In genomic region chr8:123442871-123443575, GRCm38 (mm10) we compare ENCODE assay signal across 8 mouse cellular contexts. TPM values are rescaled to one million over a fixed set of nuclear protein-coding genes. Genes with fewer than 3 reads are reported as not detected.
DNase-seq lines count a peak whose midpoint lies in the region; ATAC-seq and TF ChIP-seq lines count a peak whose summit lies in the region.

No protein-coding gene starts in this region.

- H3K9ac ChIP-seq in embryonic facial prominence, embryonic 15.5 days: peak overlapping the region; percentile 67
- H3K9ac ChIP-seq in limb, embryonic 14.5 days (ENCODE audit: low read depth, low read length, severe bottlenecking): peak overlapping the region; percentile 86
- H3K9ac ChIP-seq in midbrain, postnatal 0 days (replicated peaks; ENCODE audit: low read length, poor library complexity, severe bottlenecking): peak overlapping the region; percentile 81

- no peaks in the 10 kb centered on the region for H3K9me3 ChIP-seq in embryonic facial prominence, embryonic 15.5 days (replicated peaks)
- H3K9me3 ChIP-seq in limb, embryonic 14.5 days (ENCODE audit: control insufficient read depth, low read length): no peaks in the 10 kb centered on the region
- no peaks in the 10 kb centered on the region for H3K9me3 ChIP-seq in midbrain, postnatal 0 days (ENCODE audit: low read length)

- TF ChIP-seq CTCF in bone marrow, adult 2 months (IDR thresholded peaks at IDR 0.05; ENCODE audit: control insufficient read depth, insufficient read depth, low read length): peak; percentile 83
- peak; percentile 73 for TF ChIP-seq CTCF in midbrain, postnatal 0 days (IDR thresholded peaks at IDR 0.05)

- peak; percentile 58; the same call in 1 of the 2 replicates for TF ChIP-seq POLR2A in bone marrow, adult 2 months (IDR thresholded peaks at IDR 0.05; ENCODE audit: borderline replicate concordance, control insufficient read depth, low read depth, low read length)
- TF ChIP-seq POLR2A in limb, embryonic 14.5 days (IDR thresholded peaks at IDR 0.05; ENCODE audit: borderline replicate concordance, extremely low read depth, insufficient read depth, insufficient read length): no peak

- H3K27ac ChIP-seq in bone marrow, adult 2 months (ENCODE audit: control insufficient read depth, insufficient read depth, low read depth, low read length, poor library complexity): peak overlapping the region; percentile 53
- peak overlapping the region; percentile 68; the same call in 1 of the 2 replicates for H3K27ac ChIP-seq in embryonic facial prominence, embryonic 15.5 days (replicated peaks)
- H3K27ac ChIP-seq in limb, embryonic 14.5 days (replicated peaks; ENCODE audit: low read depth, low read length): peak overlapping the region; percentile 65
- H3K27ac ChIP-seq in midbrain, postnatal 0 days (ENCODE audit: low read depth, low read length): peak overlapping the region; percentile 90

- under 1% methylated on average over 41 of the region's 41 CpGs for WGBS in bone marrow, adult 2 months
- WGBS in embryonic facial prominence, embryonic 15.5 days: under 1% methylated on average over 41 of the region's 41 CpGs
- WGBS in limb, embryonic 14.5 days: 1% methylated on average over 39 of the region's 41 CpGs
- under 1% methylated on average over 40 of the region's 41 CpGs for WGBS in midbrain, postnatal 0 days

- DNase-seq in 416B (ENCODE audit: low read depth): peak; percentile 99
- peak; percentile 95 for DNase-seq in heart, adult 8-10 months (ENCODE audit: low spot score)
- DNase-seq in kidney, adult 9 months: peak; percentile 99
- peak; percentile 92 for DNase-seq in limb, embryonic 14.5 days (ENCODE audit: low spot score)
- peak; percentile 94 for DNase-seq in midbrain, postnatal 0 days (ENCODE audit: low spot score)
- peak; percentile 89 to 91 for DNase-seq in spleen, postnatal 14 days (ENCODE audit: low spot score in 2 of 2)

- peak; percentile 89 for ATAC-seq in embryonic facial prominence, embryonic 15.5 days (ENCODE audit: insufficient number of reproducible peaks, low FRiP score, low TSS enrichment, low read depth)
- ATAC-seq in limb, embryonic 14.5 days (ENCODE audit: low FRiP score, low read depth): peak; percentile 95
- ATAC-seq in midbrain, postnatal 0 days (ENCODE audit: low FRiP score): peak; percentile 93

- peaks cover 2% of the 10 kb centered on the region; the same call in 1 of the 2 replicates for H3K4me1 ChIP-seq in bone marrow, adult 2 months (ENCODE audit: control insufficient read depth, insufficient read depth, low read length)
- H3K4me1 ChIP-seq in embryonic facial prominence, embryonic 15.5 days: peaks cover 11% of the 10 kb centered on the region
- H3K4me1 ChIP-seq in limb, embryonic 14.5 days (ENCODE audit: control insufficient read depth, insufficient read depth, low read length): peaks cover 8% of the 10 kb centered on the region; the same call in 1 of the 2 replicates
- H3K4me1 ChIP-seq in midbrain, postnatal 0 days (ENCODE audit: insufficient read depth, low read length): peaks cover 2% of the 10 kb centered on the region; the same call in 1 of the 2 replicates

- peak overlapping the region; percentile 75 for H3K4me3 ChIP-seq in bone marrow, adult 2 months (replicated peaks; ENCODE audit: control insufficient read depth, low read depth, low read length)
- H3K4me3 ChIP-seq in embryonic facial prominence, embryonic 15.5 days (replicated peaks): peak overlapping the region; percentile 72
- peak overlapping the region; percentile 63 for H3K4me3 ChIP-seq in limb, embryonic 14.5 days (replicated peaks; ENCODE audit: low read length)
- peak overlapping the region; percentile 70 for H3K4me3 ChIP-seq in midbrain, postnatal 0 days (ENCODE audit: low read depth, low read length)

- H3K36me3 ChIP-seq in embryonic facial prominence, embryonic 15.5 days: 0 out of 2 replicates have a peak, but pooled peaks cover 6% of the 10 kb centered on the region
- H3K36me3 ChIP-seq in limb, embryonic 14.5 days (ENCODE audit: control insufficient read depth, insufficient read depth, low read length): 0 out of 2 replicates have a peak, but pooled peaks cover 5% of the 10 kb centered on the region
- H3K36me3 ChIP-seq in midbrain, postnatal 0 days (ENCODE audit: insufficient read depth, low read length): no peaks in the 10 kb centered on the region

- H3K27me3 ChIP-seq in embryonic facial prominence, embryonic 15.5 days: no peaks in the 10 kb centered on the region
- no peaks in the 10 kb centered on the region for H3K27me3 ChIP-seq in limb, embryonic 14.5 days (ENCODE audit: control insufficient read depth, insufficient read depth, low read length)
- no peaks in the 10 kb centered on the region for H3K27me3 ChIP-seq in midbrain, postnatal 0 days (ENCODE audit: insufficient read depth, low read length)

- peak overlapping the region; percentile 63 for H3K4me2 ChIP-seq in embryonic facial prominence, embryonic 15.5 days (replicated peaks)
- H3K4me2 ChIP-seq in limb, embryonic 14.5 days (replicated peaks; ENCODE audit: low read depth, low read length, severe bottlenecking): peak overlapping the region; percentile 65
- H3K4me2 ChIP-seq in midbrain, postnatal 0 days (ENCODE audit: low read depth, low read length, poor library complexity, severe bottlenecking): peak overlapping the region; percentile 67

RNA-seq across cellular contexts. Expression of gene Def8, which starts 19.7 kb away (rescaled TPM):
- polyA plus RNA-seq in bone marrow, adult 2 months (2011; ENCODE audit: insufficient read depth, insufficient read length, low replicate concordance, missing spikeins): 10.3 and 16.7 TPM in 2 replicates
- 40.4 and 40.5 TPM in 2 replicates for polyA plus RNA-seq in embryonic facial prominence, embryonic 15.5 days (2015; fragmentation: Nextera tagmentation; extraction: Ambion mirVana)
- 10 to 100 TPM; 64.0 to 74.9 (median 68.1) TPM for total RNA-seq in heart, adult 8-10 months (2022)
- polyA plus RNA-seq in limb, embryonic 14.5 days (2012; rRNA removed): 37.1 and 49.2 TPM in 2 replicates
- 42.2 and 42.7 TPM in 2 replicates for polyA plus RNA-seq in limb, embryonic 14.5 days (2014; fragmentation: Nextera tagmentation; extraction: Ambion mirVana)
- total RNA-seq in midbrain, postnatal 0 days (2014; rRNA removed): 47.6 and 49.4 TPM in 2 replicates
- polyA plus RNA-seq in midbrain, postnatal 0 days (2015; fragmentation: Nextera tagmentation; extraction: Ambion mirVana): 36.4 and 39.4 TPM in 2 replicates

RNA-seq across cellular contexts. Expression of gene Tubb3, which starts 31.8 kb away (rescaled TPM):
- 0.56 and 1.4 TPM in 2 replicates for polyA plus RNA-seq in bone marrow, adult 2 months (2011; ENCODE audit: insufficient read depth, insufficient read length, low replicate concordance, missing spikeins)
- 43.1 and 48.1 TPM in 2 replicates for polyA plus RNA-seq in embryonic facial prominence, embryonic 15.5 days (2015; fragmentation: Nextera tagmentation; extraction: Ambion mirVana)
- under 1 TPM; 0.22 to 0.75 (median 0.35) TPM for total RNA-seq in heart, adult 8-10 months (2022)
- 10.4 and 12.5 TPM in 2 replicates for polyA plus RNA-seq in limb, embryonic 14.5 days (2012; rRNA removed)
- polyA plus RNA-seq in limb, embryonic 14.5 days (2014; fragmentation: Nextera tagmentation; extraction: Ambion mirVana): 3.4 and 3.7 TPM in 2 replicates
- total RNA-seq in midbrain, postnatal 0 days (2014; rRNA removed): 3,827 and 3,963 TPM in 2 replicates
- polyA plus RNA-seq in midbrain, postnatal 0 days (2015; fragmentation: Nextera tagmentation; extraction: Ambion mirVana): 1,921 and 2,058 TPM in 2 replicates

RNA-seq across cellular contexts. Expression of gene Afg3l1, which starts 34.7 kb away (rescaled TPM):
- 12.3 and 22.8 TPM in 2 replicates for polyA plus RNA-seq in bone marrow, adult 2 months (2011; ENCODE audit: insufficient read depth, insufficient read length, low replicate concordance, missing spikeins)
- 50.5 and 55.8 TPM in 2 replicates for polyA plus RNA-seq in embryonic facial prominence, embryonic 15.5 days (2015; fragmentation: Nextera tagmentation; extraction: Ambion mirVana)
- total RNA-seq in heart, adult 8-10 months (2022): 10 to 100 TPM; 59.2 to 78.1 (median 73.3) TPM
- polyA plus RNA-seq in limb, embryonic 14.5 days (2012; rRNA removed): 29.5 and 31.1 TPM in 2 replicates
- 30.8 and 37.6 TPM in 2 replicates for polyA plus RNA-seq in limb, embryonic 14.5 days (2014; fragmentation: Nextera tagmentation; extraction: Ambion mirVana)
- 15.0 and 22.1 TPM in 2 replicates for total RNA-seq in midbrain, postnatal 0 days (2014; rRNA removed)
- 40.8 and 43.5 TPM in 2 replicates for polyA plus RNA-seq in midbrain, postnatal 0 days (2015; fragmentation: Nextera tagmentation; extraction: Ambion mirVana)

RNA-seq across cellular contexts. Expression of gene Mc1r, which starts 36.1 kb away (rescaled TPM):
- 0.36 and 0.70 TPM in 2 replicates for polyA plus RNA-seq in bone marrow, adult 2 months (2011; ENCODE audit: insufficient read depth, insufficient read length, low replicate concordance, missing spikeins)
- 0.38 and 0.47 TPM in 2 replicates for polyA plus RNA-seq in embryonic facial prominence, embryonic 15.5 days (2015; fragmentation: Nextera tagmentation; extraction: Ambion mirVana)
- not detected for total RNA-seq in heart, adult 8-10 months (2022)
- 0.05 and 0.12 TPM in 2 replicates for polyA plus RNA-seq in limb, embryonic 14.5 days (2012; rRNA removed)
- polyA plus RNA-seq in limb, embryonic 14.5 days (2014; fragmentation: Nextera tagmentation; extraction: Ambion mirVana): 0.06 and 0.17 TPM in 2 replicates
- total RNA-seq in midbrain, postnatal 0 days (2014; rRNA removed): 0.22 TPM in 1 of 2 replicates, not detected in the other
- polyA plus RNA-seq in midbrain, postnatal 0 days (2015; fragmentation: Nextera tagmentation; extraction: Ambion mirVana): 0.09 TPM in 1 of 2 replicates, not detected in the other

Comparison
In these comparisons a context has a peak if more than half of its experiments do, and no peak if none do; other contexts are left out.
1. Peak in every context shown above with its lines: DNase-seq, ATAC-seq, H3K4me3 ChIP-seq and H3K27ac ChIP-seq.
2. RNA of gene Tubb3, which starts 31.8 kb away (polyA plus RNA-seq): 1,921 to 2,058 TPM in midbrain, postnatal 0 days; 43.1 to 48.1 TPM in embryonic facial prominence, embryonic 15.5 days, 3.4 to 12.5 TPM in limb, embryonic 14.5 days and 0.56 to 1.4 TPM in bone marrow, adult 2 months; every median in the first group is over 10 times any median in the second.